Mouse (Mus musculus) megakaryocyte, embryonic 14.5 days (primary cell): ENCODE data around the gene Cul7. TPM values are rescaled to one million over a fixed set of nuclear protein-coding genes. Genes with fewer than 3 reads are reported as not detected.

Experiments used
- H3K27me3 ChIP-seq: replicated peaks from 2 replicates; pipeline ENCODE3; 2012; ENCODE audit warnings: inconsistent platforms
- H3K36me3 ChIP-seq: replicated peaks from 2 replicates; pipeline ENCODE3; 2012; ENCODE audit warnings: low read length, inconsistent platforms, mixed read lengths
- H3K4me1 ChIP-seq: 2 replicates; pipeline ENCODE4 v1.6.1; 2012; ENCODE audit warnings: inconsistent platforms
- H3K4me3 ChIP-seq: replicated peaks from 2 replicates; pipeline ENCODE3; 2012; ENCODE audit warnings: moderate library complexity, mild to moderate bottlenecking, inconsistent platforms
- H3K9me3 ChIP-seq: 2 replicates; pipeline ENCODE4 v1.6.1; 2012; ENCODE audit warnings: inconsistent platforms
- FLI1 ChIP-seq: IDR thresholded peaks from 2 replicates; pipeline ENCODE4 v1.6.1; 2012; ENCODE audit warnings: low read length, inconsistent platforms, mixed read lengths
- GATA1 ChIP-seq: IDR thresholded peaks from 3 replicates; pipeline ENCODE4 v1.6.1; 2012; ENCODE audit warnings: mixed read lengths, low read length, inconsistent platforms, borderline replicate concordance
- polyA plus RNA-seq: library from polyadenylated mRNA; stranded (reverse); fragments of >175 nt; gene quantifications from 2 replicates; pipeline ENCODE4 v1.2.3, GENCODE M21; 2012; ENCODE audit warnings: low replicate concordance; ENCODE audit not compliant: insufficient read depth

Gene Cul7
- 90.0 and 167 TPM in 2 replicates for polyA plus RNA-seq

DNA sequence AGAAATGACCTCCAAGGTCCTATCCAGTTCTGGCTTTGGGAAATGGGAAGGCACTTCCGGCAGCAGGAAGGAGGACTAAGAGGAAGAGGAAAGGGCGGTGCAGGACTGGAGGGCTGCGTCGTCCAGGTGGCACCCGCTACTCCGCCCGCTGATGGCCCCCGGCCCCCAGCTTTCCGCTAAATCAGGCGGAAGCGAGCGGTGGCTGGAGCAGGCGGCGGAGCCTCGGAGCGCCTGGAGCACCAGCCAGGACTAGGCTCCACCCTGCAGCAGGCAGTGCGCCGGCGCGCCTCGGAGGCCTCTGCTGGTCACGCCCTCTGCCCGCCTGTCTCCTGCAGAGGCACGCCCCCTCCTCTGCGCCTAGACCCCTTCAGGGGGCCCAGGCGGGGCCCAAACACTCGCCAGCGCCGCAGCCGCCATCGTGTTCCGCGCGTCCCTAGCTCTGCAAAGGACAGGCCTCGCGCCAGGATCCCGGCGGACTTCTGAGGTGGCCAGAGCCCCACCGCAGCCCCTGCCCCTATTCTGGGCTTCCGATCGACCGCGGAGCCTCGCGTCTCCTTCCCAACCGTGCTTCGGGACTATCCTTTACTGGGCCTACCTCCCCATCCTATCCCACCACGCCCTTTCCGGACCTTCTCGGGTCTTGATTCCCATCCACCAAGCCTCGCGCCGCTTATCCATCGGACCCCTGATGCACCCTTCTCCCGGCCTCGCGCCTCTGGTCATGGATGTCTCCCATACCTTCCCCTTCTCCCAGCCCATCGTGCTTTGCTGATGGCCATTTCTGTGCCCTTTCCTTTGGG, at the start of gene Cul7:
Cul7 (plus strand) TSS at position 106 of the 800 bp plus-strand sequence.
- H3K36me3 ChIP-seq = peaks cover 61% of the 10 kb centered on the region
- TF ChIP-seq FLI1 (no peak), GATA1 (no peak)
- peak within 1 kb of the TSS; percentile 97 for H3K4me3 ChIP-seq
- no peaks in the 10 kb centered on the region for H3K9me3 ChIP-seq
- H3K27me3 ChIP-seq = no peaks in the 10 kb centered on the region
- H3K4me1 ChIP-seq = peaks cover 57% of the 10 kb centered on the region

GRCm38 (mm10) chr17:46600569-46600968, 49.6 kb upstream of the Cul7 start:
- Histone ChIP-seq H3K36me3 (no peaks in the 10 kb centered on the region), H3K27me3 (no peaks in the 10 kb centered on the region), H3K4me3 (no peak overlapping the region), H3K9me3 (no peaks in the 10 kb centered on the region), H3K4me1 (peaks cover 51% of the 10 kb centered on the region)
- TF ChIP-seq GATA1 (no peak), FLI1 (no peak)

DNA sequence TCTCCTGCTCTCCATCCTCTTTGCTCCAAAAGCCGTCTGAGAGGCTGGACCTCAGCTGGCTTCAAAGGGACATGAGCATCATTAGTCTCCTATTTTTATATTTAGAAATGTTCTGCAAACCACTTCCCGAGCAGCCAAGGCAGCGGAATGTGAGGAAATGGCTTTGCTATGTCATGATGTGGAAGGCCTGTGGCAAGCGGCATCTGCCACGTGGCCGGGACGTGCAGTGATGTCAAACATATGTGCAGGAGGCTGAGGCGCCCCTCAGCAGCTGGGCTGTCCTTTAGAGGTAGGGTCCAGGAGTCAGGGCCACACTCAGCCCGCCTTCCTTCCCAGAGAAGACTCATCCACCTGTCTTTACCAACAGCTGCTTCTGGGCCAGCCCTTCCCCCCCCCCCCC, 47.9 kb upstream of the Cul7 start:
- no peak for TF ChIP-seq GATA1
- no peak for TF ChIP-seq FLI1
- H3K27me3 ChIP-seq = no peaks in the 10 kb centered on the region

DNA sequence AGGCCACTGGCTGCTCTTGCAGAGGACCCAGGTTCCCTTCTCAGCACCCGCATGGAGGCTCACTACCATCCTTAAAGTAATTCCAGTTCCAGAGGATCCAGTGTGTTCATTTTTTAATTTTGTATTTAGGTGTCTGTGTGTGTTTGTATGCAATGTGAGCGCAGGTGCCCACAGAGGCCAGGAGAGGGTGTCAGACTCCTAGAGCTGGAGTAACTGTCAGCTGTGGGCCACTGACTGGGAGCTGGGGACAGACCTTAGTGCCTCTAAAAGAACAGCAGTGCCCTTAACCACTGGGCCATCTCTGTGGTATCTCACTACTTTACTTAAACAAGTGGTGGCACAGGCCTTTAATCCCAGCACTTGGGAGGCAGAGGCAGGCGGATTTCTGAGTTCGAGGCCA, 46.9 kb upstream of the Cul7 start:
- no peaks in the 10 kb centered on the region for H3K36me3 ChIP-seq

More for the DNA sequence above, 47.9 kb upstream of the Cul7 start:
- H3K4me1 ChIP-seq = peaks cover 57% of the 10 kb centered on the region
- peak overlapping the region; percentile 79 for H3K4me3 ChIP-seq
- no peaks in the 10 kb centered on the region for H3K36me3 ChIP-seq
- no peaks in the 10 kb centered on the region for H3K9me3 ChIP-seq

DNA sequence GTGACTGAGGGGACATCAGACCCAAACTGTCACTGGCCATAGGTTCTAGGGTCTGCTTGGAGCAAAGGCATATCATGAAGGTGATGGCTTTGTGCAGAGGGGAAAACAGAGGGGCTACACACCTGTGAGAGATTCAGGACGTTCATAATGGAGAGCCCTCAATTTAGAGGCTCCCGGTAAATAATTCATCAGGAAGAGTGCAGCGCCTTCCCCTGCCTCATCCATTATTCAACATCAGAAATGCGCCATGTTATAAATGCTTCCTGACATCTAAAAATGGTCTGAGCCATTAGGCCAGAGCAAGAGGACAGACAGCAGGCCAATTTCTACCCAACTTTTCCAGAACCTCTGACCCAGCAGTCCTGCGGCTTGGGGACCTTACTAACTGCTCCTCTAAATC, 45.0 kb upstream of the Cul7 start:
- H3K9me3 ChIP-seq = no peaks in the 10 kb centered on the region
- no peak for TF ChIP-seq GATA1
- TF ChIP-seq FLI1 = no peak
- H3K4me1 ChIP-seq = peaks cover 70% of the 10 kb centered on the region
- no peak overlapping the region for H3K4me3 ChIP-seq
- no peaks in the 10 kb centered on the region for H3K27me3 ChIP-seq
- no peaks in the 10 kb centered on the region for H3K36me3 ChIP-seq

More for the DNA sequence above, 46.9 kb upstream of the Cul7 start:
- TF ChIP-seq GATA1 = no peak
- no peak for TF ChIP-seq FLI1
- Histone ChIP-seq H3K9me3 (no peaks in the 10 kb centered on the region), H3K4me3 (no peak overlapping the region), H3K4me1 (peaks cover 66% of the 10 kb centered on the region), H3K27me3 (no peaks in the 10 kb centered on the region)

- TF ChIP-seq GATA1 (no peak), FLI1 (no peak)
Observed at GRCm38 (mm10) chr17:46605987-46606386, 44.1 kb upstream of the Cul7 start.

GRCm38 (mm10) chr17:46609721-46610514, 40.2 kb upstream of the Cul7 start:
- Histone ChIP-seq H3K36me3 (no peaks in the 10 kb centered on the region), H3K4me1 (peaks cover 64% of the 10 kb centered on the region), H3K4me3 (peak overlapping the region; percentile 18), H3K9me3 (no peaks in the 10 kb centered on the region), H3K27me3 (no peaks in the 10 kb centered on the region)
- TF ChIP-seq GATA1 (no peak), FLI1 (no peak)

More at GRCm38 (mm10) chr17:46605987-46606386, 44.1 kb upstream of the Cul7 start:
- H3K27me3 ChIP-seq = no peaks in the 10 kb centered on the region
- H3K4me1 ChIP-seq = peaks cover 66% of the 10 kb centered on the region
- no peak overlapping the region for H3K4me3 ChIP-seq
- no peaks in the 10 kb centered on the region for H3K36me3 ChIP-seq
- H3K9me3 ChIP-seq = no peaks in the 10 kb centered on the region

GRCm38 (mm10) chr17:46611316-46611715, 38.8 kb upstream of the Cul7 start:
- H3K36me3 ChIP-seq = no peaks in the 10 kb centered on the region
- peaks cover 54% of the 10 kb centered on the region for H3K4me1 ChIP-seq
- no peak overlapping the region for H3K4me3 ChIP-seq
- no peaks in the 10 kb centered on the region for H3K27me3 ChIP-seq
- no peaks in the 10 kb centered on the region for H3K9me3 ChIP-seq
- TF ChIP-seq GATA1 = no peak
- TF ChIP-seq FLI1 = no peak

- no peaks in the 10 kb centered on the region for H3K36me3 ChIP-seq
- no peak for TF ChIP-seq FLI1
Observed at GRCm38 (mm10) chr17:46612189-46612588, 37.9 kb upstream of the Cul7 start.

GRCm38 (mm10) chr17:46612820-46613219, 37.3 kb upstream of the Cul7 start:
- Histone ChIP-seq H3K9me3 (no peaks in the 10 kb centered on the region), H3K4me3 (no peak overlapping the region), H3K4me1 (peaks cover 56% of the 10 kb centered on the region), H3K27me3 (no peaks in the 10 kb centered on the region), H3K36me3 (no peaks in the 10 kb centered on the region)
- TF ChIP-seq FLI1 (no peak), GATA1 (no peak)

More at GRCm38 (mm10) chr17:46612189-46612588, 37.9 kb upstream of the Cul7 start:
- Histone ChIP-seq H3K9me3 (no peaks in the 10 kb centered on the region), H3K27me3 (no peaks in the 10 kb centered on the region), H3K4me1 (peaks cover 61% of the 10 kb centered on the region), H3K4me3 (no peak overlapping the region)
